Mouse (Mus musculus): ENCODE results near the gene Klf11.

The Klf11 gene

DNA sequence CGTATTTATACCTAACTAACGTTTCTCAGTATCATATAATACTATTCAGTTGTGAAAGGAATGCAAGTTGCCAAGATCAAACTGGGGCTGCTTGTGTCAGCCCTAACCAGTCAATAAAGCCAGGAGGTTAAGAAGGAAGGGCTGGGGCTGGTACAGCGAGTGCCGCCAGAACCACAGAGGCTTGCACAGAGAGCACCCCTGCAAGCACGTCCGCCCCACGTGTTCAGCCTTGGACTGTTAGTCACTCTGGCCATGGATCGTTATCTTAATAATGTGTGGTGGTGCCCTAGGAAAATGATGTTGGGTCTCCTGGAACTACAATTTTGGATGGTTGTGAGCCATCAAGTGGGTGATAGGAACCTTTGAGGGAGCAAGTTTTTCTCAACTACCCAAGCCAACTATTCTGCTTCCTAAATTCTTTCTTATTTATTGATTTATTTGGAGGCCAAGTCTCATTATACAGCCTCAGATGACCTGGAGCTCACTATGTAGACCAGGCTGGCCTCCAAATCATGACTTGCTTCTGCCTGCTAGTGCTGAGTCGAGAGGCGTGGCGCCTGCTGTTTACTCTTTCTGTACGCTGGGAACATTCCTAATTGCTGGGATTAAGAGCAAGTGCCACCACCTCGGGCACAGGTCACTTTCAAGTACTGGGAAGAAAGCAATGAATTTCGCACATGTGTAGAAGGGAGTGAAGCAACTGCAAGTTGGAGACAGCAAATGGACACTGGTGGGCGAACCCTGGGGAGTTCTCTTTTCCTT, 54.6 kb downstream of the Klf11 start:
- no peak for DNase-seq

DNA sequence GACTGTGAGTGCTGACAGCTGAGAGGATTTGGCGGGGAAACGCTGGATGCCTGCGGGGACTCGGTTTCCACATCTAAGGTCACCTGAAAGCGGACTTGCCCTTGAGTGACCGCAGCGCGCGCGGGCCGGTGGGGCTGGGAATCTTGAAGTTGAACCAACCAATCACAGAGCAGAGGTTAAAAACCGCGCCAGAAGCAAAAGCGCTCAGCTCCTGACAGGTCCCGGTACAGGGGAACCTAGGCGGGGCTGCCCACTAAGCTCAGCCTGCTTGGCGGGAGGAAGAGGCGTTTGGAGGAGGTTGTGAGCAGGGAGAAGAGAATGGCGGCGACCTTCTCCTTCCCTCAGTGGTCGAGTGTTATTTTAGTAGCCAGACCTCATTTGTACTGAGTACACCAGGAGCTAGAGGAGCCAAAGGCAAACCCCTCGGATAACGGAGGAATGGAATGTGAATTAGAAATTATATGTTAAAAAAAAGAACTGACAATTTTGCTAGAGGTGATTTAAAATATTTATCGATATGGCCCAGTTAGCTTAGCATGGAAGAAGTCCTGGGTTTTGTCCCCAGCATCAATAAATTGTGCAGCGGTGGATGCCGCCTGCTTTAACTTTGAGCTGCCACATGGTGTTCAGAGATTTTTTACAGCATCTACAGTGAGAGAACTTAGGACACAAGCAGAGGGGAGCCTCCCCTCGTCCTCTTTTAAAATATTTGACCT, 55.8 kb downstream of the Klf11 start:
- no peak for DNase-seq

DNA sequence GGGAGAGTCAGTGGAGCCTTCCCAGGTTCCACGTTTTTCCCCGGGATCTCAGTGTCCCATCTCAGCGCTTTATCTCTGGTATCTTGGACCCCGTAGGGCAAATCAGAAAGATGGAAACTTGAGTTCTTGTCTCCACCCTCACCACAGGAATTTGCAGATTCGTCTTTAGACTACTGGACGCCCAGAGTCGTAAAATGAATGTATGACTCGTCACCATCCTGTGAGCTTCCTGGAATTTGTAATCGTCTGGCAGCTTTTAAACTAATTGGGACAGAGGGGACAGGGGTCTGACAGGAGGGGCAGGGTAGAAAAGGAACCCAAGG, 56.4 kb downstream of the Klf11 start:
- DNase-seq = no peak

DNA sequence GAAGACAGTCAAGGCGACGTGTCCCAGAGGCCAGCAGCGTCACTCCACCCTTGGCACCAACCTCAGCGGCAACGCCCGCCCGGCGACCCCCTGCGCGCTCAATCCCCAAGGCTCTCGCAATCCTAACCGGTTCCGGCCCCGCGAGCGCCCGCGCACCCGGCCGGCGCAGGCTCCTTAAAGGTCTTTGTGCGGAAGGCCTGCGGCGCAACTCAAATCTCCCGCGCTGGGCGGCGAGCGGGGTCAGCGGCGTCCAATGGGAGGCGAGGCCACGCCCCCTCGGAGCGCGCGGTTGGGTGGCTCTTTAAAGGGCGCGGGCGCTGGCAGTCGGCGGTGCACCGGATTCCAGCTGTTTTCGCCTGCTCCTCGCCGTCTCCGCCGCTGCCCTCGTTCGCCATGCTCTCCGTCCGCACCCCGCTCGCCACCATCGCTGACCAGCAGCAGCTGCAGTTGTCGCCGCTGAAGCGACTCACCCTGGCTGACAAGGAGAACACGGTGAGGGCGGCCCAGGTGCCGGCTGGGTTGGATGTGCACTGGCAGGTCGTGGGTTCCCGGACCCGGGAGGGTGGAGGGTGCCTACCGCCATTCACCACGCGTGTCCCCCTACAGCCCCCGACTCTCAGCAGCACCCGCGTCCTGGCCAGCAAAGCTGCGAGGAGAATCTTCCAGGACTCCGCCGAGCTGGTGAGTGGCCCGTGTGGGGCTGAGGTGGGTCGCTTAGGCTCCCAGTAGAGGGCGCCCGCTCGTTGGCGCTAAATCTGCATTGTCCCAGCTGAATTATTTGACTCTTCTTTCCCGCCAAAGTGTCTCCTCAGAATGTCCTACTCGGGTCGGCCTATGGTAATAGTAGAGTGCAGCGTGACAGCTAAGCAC, 57.1 kb downstream of the Klf11 start, which contains the start of gene Rrm2:
TSS of gene Rrm2 (plus strand) at position 288 of the 870 bp plus-strand sequence.
- DNase-seq = peak; percentile 94

DNA sequence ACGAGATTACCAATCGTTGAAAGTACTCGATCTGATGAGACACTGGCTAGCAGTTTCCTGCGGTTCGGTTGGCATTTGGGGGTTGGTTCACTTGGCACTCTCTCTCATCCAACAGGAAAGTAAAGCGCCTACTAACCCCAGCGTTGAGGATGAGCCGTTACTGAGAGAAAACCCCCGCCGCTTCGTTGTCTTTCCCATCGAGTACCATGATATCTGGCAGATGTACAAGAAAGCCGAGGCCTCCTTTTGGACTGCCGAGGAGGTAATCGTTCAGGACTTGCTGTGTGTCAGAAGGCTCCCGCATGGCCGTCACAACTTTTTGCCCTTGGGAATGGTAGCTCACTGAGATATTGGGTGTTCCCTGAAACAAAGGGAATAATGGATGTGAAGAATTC, 57.7 kb downstream of the Klf11 start:
- no peak for DNase-seq

DNA sequence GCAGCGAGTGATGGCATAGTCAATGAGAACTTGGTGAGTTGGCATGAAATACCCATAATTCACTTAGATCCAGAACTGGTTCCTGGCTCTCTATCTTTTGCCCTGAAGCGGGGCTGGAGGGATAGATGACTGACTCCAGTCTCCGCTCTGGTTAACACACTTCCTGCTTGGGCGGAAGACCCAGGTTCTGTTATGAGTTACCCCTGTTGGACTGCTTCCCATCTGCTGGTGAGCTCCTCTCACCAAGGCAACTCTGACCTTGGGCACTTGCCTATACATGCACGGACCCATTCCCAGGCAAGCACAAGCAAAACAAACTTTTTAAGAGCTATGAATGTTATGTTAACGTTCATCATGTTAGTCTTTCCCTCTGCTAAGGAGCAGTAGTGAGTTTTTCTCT, 58.3 kb downstream of the Klf11 start:
- no peak for DNase-seq

DNA sequence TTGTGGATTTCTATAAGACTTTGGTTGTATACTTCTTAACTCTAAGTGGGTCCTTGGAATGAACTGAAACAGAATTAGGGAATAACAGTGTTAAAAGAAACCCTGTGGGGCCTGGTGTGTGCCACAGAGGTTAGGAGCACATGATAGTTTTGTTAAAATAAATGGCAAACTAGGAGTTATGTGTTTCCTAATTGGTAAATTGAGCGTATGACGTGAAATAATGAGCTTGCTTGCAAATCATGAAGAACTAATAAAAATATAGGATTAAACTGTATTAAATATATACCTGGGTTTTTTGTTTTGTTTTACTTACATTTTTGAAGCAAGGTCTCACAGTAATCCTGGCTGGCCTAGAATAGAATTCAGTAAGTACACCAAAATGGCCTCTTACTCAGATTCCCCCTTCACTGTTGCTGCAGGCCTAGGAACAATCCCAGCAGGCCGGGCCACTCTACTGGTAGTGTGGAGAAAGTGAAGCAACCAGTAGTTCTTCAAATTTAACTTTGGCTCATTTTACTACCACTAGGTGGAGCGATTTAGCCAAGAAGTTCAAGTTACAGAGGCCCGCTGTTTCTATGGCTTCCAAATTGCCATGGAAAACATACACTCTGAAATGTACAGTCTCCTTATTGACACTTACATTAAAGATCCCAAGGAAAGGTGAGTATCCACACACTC, 58.9 kb downstream of the Klf11 start:
- peak; percentile 61 for DNase-seq

DNA sequence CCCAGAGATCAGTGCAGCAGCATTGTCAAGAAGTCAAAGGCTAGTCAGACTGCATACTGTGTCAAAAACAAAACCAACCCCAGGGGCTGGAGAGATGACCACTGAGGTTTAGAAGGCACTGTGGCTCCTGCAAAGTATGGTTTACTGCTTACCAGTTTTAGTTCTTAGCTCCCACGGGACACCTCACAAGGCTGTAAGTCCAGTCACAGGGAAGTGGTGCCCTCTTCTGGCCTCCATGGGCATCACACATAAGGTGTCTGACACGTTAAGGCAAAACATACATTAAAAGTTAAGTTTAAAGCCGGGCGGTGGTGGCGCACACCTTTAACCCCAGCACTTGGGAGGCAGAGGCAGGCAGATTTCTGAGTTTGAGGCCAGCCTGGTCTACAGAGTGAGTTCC, 59.6 kb downstream of the Klf11 start:
- no peak for DNase-seq
